Mouse (Mus musculus) ES-E14 (cell line): ENCODE data around the gene Col4a1. TPM values are rescaled to one million over a fixed set of nuclear protein-coding genes. Genes with fewer than 3 reads are reported as not detected.

Experiments used
- DNase-seq: peaks from one replicate; pipeline ENCODE4 v3.0.0-alpha.2; 2013; ENCODE audit warnings: low read depth, low spot score
- H3K27ac ChIP-seq: 2 replicates; pipeline ENCODE4 v1.5.1; 2012; ENCODE audit warnings: low read depth, mild to moderate bottlenecking, low read length, moderate library complexity, mixed read lengths; ENCODE audit not compliant: poor library complexity, insufficient read depth, severe bottlenecking
- H3K36me3 ChIP-seq: 2 replicates; pipeline ENCODE4 v1.6.1; 2012; ENCODE audit warnings: mild to moderate bottlenecking, low read length, moderate library complexity, mixed read lengths; ENCODE audit not compliant: control insufficient read depth, poor library complexity, insufficient read depth, severe bottlenecking
- H3K4me1 ChIP-seq, 2 experiments: fragments of 150-350 bp in 1 of 2; sonication (generic) in 1 of 2; 2 replicates each; pipeline ENCODE4 v1.6.1; 2012; ENCODE audit warnings: low read length in 2 of 2, mild to moderate bottlenecking in 1 of 2, mixed read lengths in 1 of 2; ENCODE audit not compliant: control insufficient read depth in 2 of 2, insufficient read depth in 2 of 2, poor library complexity in 1 of 2
- H3K4me3 ChIP-seq, 2 experiments: fragments of 150-350 bp in 1 of 2; sonication (generic) in 1 of 2; 2 replicates each; pipeline ENCODE4 v1.5.1; 2012; ENCODE audit warnings: low read length in 2 of 2, low read depth in 1 of 2, mild to moderate bottlenecking in 1 of 2, mixed read lengths in 1 of 2; ENCODE audit not compliant: insufficient read depth in 1 of 2, poor library complexity in 1 of 2, severe bottlenecking in 1 of 2
- H3K9ac ChIP-seq: 2 replicates; pipeline ENCODE4 v1.6.1; 2012; ENCODE audit warnings: low read depth, mild to moderate bottlenecking, low read length, mixed read lengths; ENCODE audit not compliant: poor library complexity, insufficient read depth, severe bottlenecking
- H3K9me3 ChIP-seq: fragments of 150-350 bp; sonication (generic); 2 replicates; pipeline ENCODE4 v1.6.1; 2012; ENCODE audit warnings: low read depth, mild to moderate bottlenecking, low read length; ENCODE audit not compliant: control insufficient read depth, insufficient read depth
- CHD2 ChIP-seq: IDR thresholded peaks from 2 replicates; pipeline ENCODE4 v1.6.1; 2014; ENCODE audit warnings: mild to moderate bottlenecking, low read depth, low read length, inconsistent platforms
- HCFC1 ChIP-seq: IDR thresholded peaks from 2 replicates; pipeline ENCODE4 v1.6.1; 2012; ENCODE audit warnings: low read length, inconsistent platforms, borderline replicate concordance; ENCODE audit not compliant: insufficient read depth
- MAFK ChIP-seq: IDR thresholded peaks from 2 replicates; pipeline ENCODE4 v1.6.1; 2014; ENCODE audit warnings: mild to moderate bottlenecking, low read depth, low read length, inconsistent platforms; ENCODE audit not compliant: insufficient read depth
- ZC3H11A ChIP-seq: IDR thresholded peaks from 2 replicates; pipeline ENCODE4 v1.6.1; 2012; ENCODE audit warnings: low read depth, mild to moderate bottlenecking, inconsistent platforms, low read length, borderline replicate concordance
- ZNF384 ChIP-seq: IDR thresholded peaks from 2 replicates; pipeline ENCODE4 v1.6.1; 2012; ENCODE audit warnings: low read depth, low read length, inconsistent platforms
- in situ Hi-C, 2 experiments: fragments of 600-800 bp; cut with MboI; formaldehyde crosslinking; loops; one replicate each; pipeline ENCODE4 v1.15.1; 2025; ENCODE audit warnings: low sequenced_read_pairs in 2 of 2, inconsistent platforms in 1 of 2; ENCODE audit not compliant: unreplicated experiment in 2 of 2
- total RNA-seq: library from RNA; depleted of rRNA; stranded (reverse); fragments of 300-350 nt; gene quantifications from 2 replicates; pipeline ENCODE4 v1.2.3, GENCODE M21; 2012

The Col4a1 gene
- total RNA-seq, 1 experiment: 198 TPM

GRCm38 (mm10) chr8:11197988-11198387 lies 114.6 kb downstream of the Col4a1 start:
- in situ Hi-C loops: loop anchor here in 1 of 2 experiments (25.0 kb wide), 2 partner anchors 611 to 786 kb away; no protein-coding TSS in a partner anchor
- H3K9ac ChIP-seq: no peak overlapping the region
- H3K27ac ChIP-seq: no peak overlapping the region
- no peak overlapping the region for H3K4me3 ChIP-seq
- DNase-seq: no peak
- no peaks in the 10 kb centered on the region for H3K9me3 ChIP-seq
- no peak for TF ChIP-seq ZNF384
- TF ChIP-seq CHD2: no peak
- no peak for TF ChIP-seq HCFC1
- no peak for TF ChIP-seq MAFK
- TF ChIP-seq ZC3H11A: no peak
- no peaks in the 10 kb centered on the region for H3K36me3 ChIP-seq
- H3K4me1 ChIP-seq: no peaks in the 10 kb centered on the region

- Histone ChIP-seq H3K4me1 (no peaks in the 10 kb centered on the region), H3K36me3 (no peaks in the 10 kb centered on the region), H3K4me3 (no peak overlapping the region), H3K27ac (no peak overlapping the region), H3K9ac (no peak overlapping the region), H3K9me3 (no peaks in the 10 kb centered on the region)
- no peak for DNase-seq
- in situ Hi-C loops: loop anchor here in 1 of 2 experiments (25.0 kb wide), 2 partner anchors 610 to 785 kb away; no protein-coding TSS in a partner anchor
- TF ChIP-seq CHD2 (no peak), ZNF384 (no peak), HCFC1 (no peak), ZC3H11A (no peak), MAFK (no peak)
These were observed 115.4 kb downstream of the Col4a1 start for GRCm38 (mm10) chr8:11197261-11197660.

GRCm38 (mm10) chr8:11192719-11193324 lies 119.8 kb downstream of the Col4a1 start:
- DNase-seq: no peak
- TF ChIP-seq ZC3H11A: no peak
- H3K9ac ChIP-seq: no peak overlapping the region
- H3K4me3 ChIP-seq: no peak overlapping the region
- in situ Hi-C loops: loop anchor here in 1 of 2 experiments (25.0 kb wide), 2 partner anchors 606 to 781 kb away; no protein-coding TSS in a partner anchor
- no peaks in the 10 kb centered on the region for H3K9me3 ChIP-seq
- no peak overlapping the region for H3K27ac ChIP-seq
- H3K4me1 ChIP-seq: peaks cover 0 to 3% of the 10 kb centered on the region in 2 experiments; a peak in 1 of 4 replicates
- no peaks in the 10 kb centered on the region for H3K36me3 ChIP-seq

GRCm38 (mm10) chr8:11187581-11188271 lies 124.9 kb downstream of the Col4a1 start:
- peak; percentile 71; the same call in 1 of the 2 replicates for TF ChIP-seq ZC3H11A
- no peak for TF ChIP-seq MAFK
- TF ChIP-seq ZNF384: no peak
- no peak for TF ChIP-seq HCFC1
- no peak for TF ChIP-seq CHD2
- H3K36me3 ChIP-seq: no peaks in the 10 kb centered on the region
- peaks cover 0 to 3% of the 10 kb centered on the region in 2 experiments; a peak in 1 of 4 replicates for H3K4me1 ChIP-seq
- H3K9ac ChIP-seq: peak overlapping the region; percentile 3
- no peaks in the 10 kb centered on the region for H3K9me3 ChIP-seq
- no peak overlapping the region for H3K27ac ChIP-seq
- in situ Hi-C loops: loop anchor here in 1 of 2 experiments (25.0 kb wide), 2 partner anchors 600 to 775 kb away; no protein-coding TSS in a partner anchor
- DNase-seq: peak; percentile 73
- H3K4me3 ChIP-seq: peak overlapping the region; percentile 24 to 30
